Comparison of ENCODE assay signal across 11 mouse cellular contexts in genomic region chr3:127457761-127458419, GRCm38 (mm10). TPM values are rescaled to one million over a fixed set of nuclear protein-coding genes. Genes with fewer than 3 reads are reported as not detected.
DNase-seq lines count a peak whose midpoint lies in the region; ATAC-seq and TF ChIP-seq lines count a peak whose summit lies in the region.
"Had no signal": no experiment of that assay in that cellular context is flagged by ENCODE, and none has a peak within 500 bp of the region (broad histone marks: within the 10 kb centered on the region; RNA-seq: fewer than 3 reads in every experiment).

No protein-coding gene starts in this region.

- TF ChIP-seq EP300 in heart, postnatal 0 days (IDR thresholded peaks at IDR 0.05; ENCODE audit: low read depth) = no peak

- H3K4me2 ChIP-seq in heart, postnatal 0 days (ENCODE audit: low read depth, low read length) = peak overlapping the region; percentile 45; the same call in 1 of the 2 replicates
- H3K4me2 ChIP-seq in stomach, embryonic 16.5 days (ENCODE audit: low read depth, low read length) = 0 out of 2 replicates have a peak overlapping the region, but pooled peaks have one; percentile 5
- H3K4me2 ChIP-seq: limb, embryonic 12.5 days had no signal

- peak; percentile 27; the same call in 1 of the 2 replicates for TF ChIP-seq CTCF in heart, postnatal 0 days (IDR thresholded peaks at IDR 0.05; ENCODE audit: low read depth)

- no peak for ATAC-seq in heart, postnatal 0 days (ENCODE audit: insufficient read depth, low read depth)
- no peak for ATAC-seq in stomach, embryonic 16.5 days (ENCODE audit: insufficient read depth, low FRiP score)

- H3K4me3 ChIP-seq in heart, embryonic 10.5 days = peak overlapping the region; percentile 33; the same call in 1 of the 2 replicates
- H3K4me3 ChIP-seq in heart, postnatal 0 days (ENCODE audit: low read depth, low read length) = no peak overlapping the region
- no peak overlapping the region for H3K4me3 ChIP-seq in stomach, embryonic 16.5 days (replicated peaks; ENCODE audit: low read length)
- H3K4me3 ChIP-seq: limb, embryonic 12.5 days had no signal

- no peaks in the 10 kb centered on the region for H3K36me3 ChIP-seq in heart, embryonic 10.5 days
- H3K36me3 ChIP-seq in heart, postnatal 0 days (replicated peaks; ENCODE audit: control insufficient read depth, insufficient read depth, low read length) = no peaks in the 10 kb centered on the region
- no peaks in the 10 kb centered on the region for H3K36me3 ChIP-seq in stomach, embryonic 16.5 days (ENCODE audit: control insufficient read depth, insufficient read depth, low read length)
- H3K36me3 ChIP-seq: limb, embryonic 12.5 days had no signal

- H3K27me3 ChIP-seq in heart, embryonic 10.5 days (ENCODE audit: insufficient read depth, poor library complexity, severe bottlenecking) = no peaks in the 10 kb centered on the region
- H3K27me3 ChIP-seq in heart, postnatal 0 days (ENCODE audit: control insufficient read depth, insufficient read depth, low read length) = no peaks in the 10 kb centered on the region
- no peaks in the 10 kb centered on the region for H3K27me3 ChIP-seq in stomach, embryonic 16.5 days (ENCODE audit: control insufficient read depth, insufficient read depth, low read length)

- H3K27ac ChIP-seq in heart, embryonic 10.5 days = peak overlapping the region; percentile 80
- H3K27ac ChIP-seq in heart, postnatal 0 days (ENCODE audit: low read depth) = peak overlapping the region; percentile 69
- H3K27ac ChIP-seq in stomach, embryonic 16.5 days (ENCODE audit: low read length) = no peak overlapping the region
- H3K27ac ChIP-seq: limb, embryonic 12.5 days had no signal

- WGBS in heart, embryonic 10.5 days = 16% methylated on average over 5 of the region's 5 CpGs
- WGBS in heart, postnatal 0 days = 31% methylated on average over 5 of the region's 5 CpGs
- 22% methylated on average over 5 of the region's 5 CpGs for WGBS in stomach, embryonic 16.5 days

- H3K4me1 ChIP-seq in heart, embryonic 10.5 days = peaks cover 23% of the 10 kb centered on the region; the same call in 1 of the 2 replicates
- peaks cover 19% of the 10 kb centered on the region for H3K4me1 ChIP-seq in heart, postnatal 0 days (ENCODE audit: control insufficient read depth, insufficient read depth)
- H3K4me1 ChIP-seq in stomach, embryonic 16.5 days (ENCODE audit: control insufficient read depth, insufficient read depth, low read length) = 0 out of 2 replicates have a peak, but pooled peaks cover 5% of the 10 kb centered on the region
- H3K4me1 ChIP-seq: limb, embryonic 12.5 days had no signal

- intact Hi-C loops in heart, postnatal 14 days (cut with DNase I) = loop anchor here (5.0 to 10.0 kb wide), 2 partner anchors 39 to 273 kb away; partner anchors contain the start of gene Ank2

- H3K9ac ChIP-seq in heart, postnatal 0 days (replicated peaks; ENCODE audit: low read depth, low read length) = no peak overlapping the region
- H3K9ac ChIP-seq in stomach, embryonic 16.5 days (ENCODE audit: low read length) = no peak overlapping the region
- H3K9ac ChIP-seq: limb, embryonic 12.5 days had no signal

- DNase-seq in heart, embryonic 10.5 days (ENCODE audit: low spot score) = no peak
- no peak for DNase-seq in heart, postnatal 14 days
- peak; percentile 6 for DNase-seq in lung, postnatal 36 days
- no peak for DNase-seq in lung, postnatal 10 days
- no peak for DNase-seq in heart, postnatal 0 days (ENCODE audit: low spot score)
- DNase-seq in layer of hippocampus, postnatal 36 days = no peak
- no peak for DNase-seq in kidney, postnatal 10 days
- DNase-seq: gastrocnemius, postnatal 14 days; thymus, postnatal 14 days had no signal

- no peaks in the 10 kb centered on the region for H3K9me3 ChIP-seq in heart, embryonic 10.5 days
- no peaks in the 10 kb centered on the region for H3K9me3 ChIP-seq in heart, postnatal 0 days (replicated peaks; ENCODE audit: control insufficient read depth, low read length)
- no peaks in the 10 kb centered on the region for H3K9me3 ChIP-seq in stomach, embryonic 16.5 days (replicated peaks; ENCODE audit: control insufficient read depth, low read length)
- H3K9me3 ChIP-seq: limb, embryonic 12.5 days had no signal

RNA-seq across cellular contexts. Expression of gene Ank2, which starts 41.3 kb away (rescaled TPM):
- 25.8 and 36.2 TPM in 2 replicates for polyA plus RNA-seq in heart, embryonic 10.5 days (2016; fragmentation: Nextera tagmentation; extraction: Ambion mirVana)
- total RNA-seq in heart, postnatal 14 days (2021) = 100 to 1,000 TPM; 313 to 315 TPM
- 138 and 177 TPM in 2 replicates for total RNA-seq in heart, postnatal 0 days (2014; rRNA removed; ENCODE audit: low replicate concordance)
- 38.8 and 45.1 TPM in 2 replicates for polyA plus RNA-seq in heart, postnatal 0 days (2015; fragmentation: Nextera tagmentation; extraction: Ambion mirVana)
- 33.1 and 40.0 TPM in 2 replicates for polyA plus RNA-seq in stomach, embryonic 16.5 days (2015; fragmentation: Nextera tagmentation; extraction: Ambion mirVana)
- total RNA-seq in layer of hippocampus, postnatal 36 days (2021) = 100 to 1,000 TPM; 693 to 758 TPM
